Mouse (Mus musculus): ENCODE measurements around the gene Cypt14. TPM values are rescaled to one million over a fixed set of nuclear protein-coding genes. Genes with fewer than 3 reads are reported as not detected.
"Not testable (repeated sequence)": the region's sequence is repeated elsewhere in the genome, so short reads cannot be mapped to it uniquely, and the experiment has no call there.

Cypt14 gene
- polyA plus RNA-seq (2015; fragmentation: Nextera tagmentation; extraction: Ambion mirVana), result not detected in 2 replicates

DNA sequence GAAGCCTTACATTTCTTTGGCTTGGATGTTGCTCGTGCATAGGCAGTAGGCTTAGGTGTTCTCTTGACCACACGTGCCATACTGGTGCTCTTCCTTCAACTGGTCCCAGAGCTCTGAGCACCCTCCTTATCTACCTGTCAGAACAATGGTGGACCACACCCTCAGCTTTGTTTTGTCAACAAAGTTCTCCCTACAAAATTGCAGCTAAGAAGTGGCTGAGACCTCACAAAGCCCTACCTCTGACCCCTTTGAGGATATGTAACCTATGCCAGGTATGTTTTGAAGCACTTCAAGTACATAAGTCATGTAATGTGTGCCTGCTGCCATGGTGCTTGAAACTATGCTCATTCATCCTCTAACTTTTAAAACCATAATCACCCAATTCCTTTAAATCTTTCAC lies at the start of gene Cypt14:
Cypt14 (minus strand) TSS at position 101 of the 400 bp plus-strand sequence.
- WGBS, result 66% methylated on average over 2 of the region's 2 CpGs
- not testable (repeated sequence) for H3K27me3 ChIP-seq (ENCODE audit: control insufficient read depth, insufficient read depth, low read length); DNase-seq (ENCODE audit: low spot score); H3K27ac ChIP-seq (replicated peaks); H3K4me3 ChIP-seq (ENCODE audit: low read depth, low read length); H3K9ac ChIP-seq (ENCODE audit: low read length); ATAC-seq (ENCODE audit: low FRiP score, low TSS enrichment); H3K9me3 ChIP-seq (ENCODE audit: control insufficient read depth, low read length); H3K4me1 ChIP-seq (replicated peaks; ENCODE audit: control insufficient read depth, insufficient read depth); H3K36me3 ChIP-seq (ENCODE audit: control insufficient read depth, insufficient read depth, low read length); H3K4me2 ChIP-seq (replicated peaks; ENCODE audit: low read depth)

All from stomach, postnatal 0 days (tissue).